Mouse (Mus musculus) lung, adult 2 months (tissue): ENCODE data around the gene Cd52.

ENCODE experiments used
- CTCF ChIP-seq: fragments of 200-500 bp; IDR thresholded peaks from 2 replicates; pipeline ENCODE4 v1.5.1; 2011; ENCODE audit warnings: mild to moderate bottlenecking, low read length, control low read depth; ENCODE audit not compliant: insufficient read depth
- POLR2A ChIP-seq: fragments of 200-500 bp; IDR thresholded peaks from 2 replicates; pipeline ENCODE4 v1.6.1; 2011; ENCODE audit warnings: low read depth, mild to moderate bottlenecking, control low read depth, low read length, borderline replicate concordance; ENCODE audit errors: extremely low read depth

DNA sequence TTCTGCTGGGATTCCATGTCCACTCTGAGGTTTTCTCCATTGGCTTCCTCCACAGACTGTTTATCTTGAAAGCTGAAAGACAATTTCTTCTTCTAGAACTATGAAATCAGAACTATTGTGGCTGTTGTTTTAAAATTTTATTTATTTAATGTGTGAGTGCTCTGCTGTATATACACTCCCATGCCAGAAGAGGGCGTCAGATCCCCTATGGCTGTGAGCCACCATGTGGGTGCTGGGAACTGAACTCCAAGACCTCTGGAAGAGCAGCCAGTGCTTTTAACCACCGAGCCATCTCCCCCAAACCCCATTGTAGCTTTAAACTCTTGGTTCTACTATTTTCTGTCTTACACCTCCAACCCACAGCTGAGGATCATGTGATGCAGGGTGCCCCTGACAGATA lies 44.0 kb upstream of the Cd52 start:
- TF ChIP-seq CTCF (no peak), POLR2A (no peak)
